Mouse (Mus musculus) heart, adult 2 months (tissue): ENCODE results near the gene Oxt.

Experiments
- CTCF ChIP-seq: fragments of 200-600 bp; IDR thresholded peaks from 2 replicates; pipeline ENCODE4 v1.8.1; 2022; ENCODE audit warnings: antibody characterized with exemption, mild to moderate bottlenecking, moderate library complexity
- POLR2A ChIP-seq: fragments of 200-500 bp; IDR thresholded peaks from 2 replicates; pipeline ENCODE4 v1.6.1; 2011; ENCODE audit warnings: mild to moderate bottlenecking, low read depth, low read length, control low read depth; ENCODE audit not compliant: insufficient read depth

DNA sequence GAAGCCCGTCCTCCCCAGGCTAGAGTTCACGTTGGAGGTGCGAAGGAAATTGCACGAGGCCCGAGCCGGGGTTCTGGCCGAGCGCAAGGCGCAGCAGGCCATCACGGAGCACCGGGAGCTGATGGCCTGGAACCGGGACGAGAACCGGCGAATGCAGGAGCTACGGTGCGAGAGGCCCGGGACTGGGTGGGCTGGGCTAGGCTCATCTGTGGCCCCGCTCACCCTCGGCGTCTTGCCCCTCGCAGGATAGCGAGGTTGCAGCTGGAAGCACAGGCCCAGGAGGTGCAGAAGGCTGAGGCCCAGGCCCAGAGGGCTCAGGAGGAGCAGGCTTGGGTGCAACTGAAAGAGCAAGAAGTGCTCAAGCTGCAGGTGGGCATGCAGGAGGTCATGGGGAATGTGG is 11.9 kb upstream of the Oxt start:
- no peak for TF ChIP-seq CTCF
- no peak for TF ChIP-seq POLR2A
